Mouse (Mus musculus) left cerebral cortex, adult 2 months (tissue): ENCODE data around the gene Ptprm. TPM values are rescaled to one million over a fixed set of nuclear protein-coding genes. Genes with fewer than 3 reads are reported as not detected.
A peak's percentile ranks its signal among the peaks of the same experiment; 100 is the strongest.

Source experiments
- DNase-seq, 2 experiments: peaks; one replicate each; pipeline ENCODE4 v3.0.0; 2021 to 2022; ENCODE audit warnings: low spot score in 2 of 2, mixed read lengths in 1 of 2; ENCODE audit errors: extremely low spot score in 1 of 2
- H3K27ac ChIP-seq: fragments of 200-600 bp; 2 replicates; pipeline ENCODE4 v1.8.1; 2022
- H3K4me3 ChIP-seq: fragments of 200-600 bp; 2 replicates; pipeline ENCODE4 v1.8.1; 2022
- CTCF ChIP-seq: fragments of 200-600 bp; IDR thresholded peaks from 2 replicates; pipeline ENCODE4 v1.8.1; 2022; ENCODE audit warnings: antibody characterized with exemption, mild to moderate bottlenecking, moderate library complexity
- intact Hi-C: fragments of 180-260 bp; cut with DNase I; formaldehyde crosslinking; loops from one replicate; pipeline ENCODE4 v1.15.1; 2025
- total RNA-seq, 2 experiments: library from RNA; stranded (reverse); gene quantifications; 2 replicates each; pipeline ENCODE4 v1.2.3; 2021

Ptprm gene
- total RNA-seq, 2 experiments from 2014 or later: 37.6 to 42.5 TPM

GRCm38 (mm10) chr17:66762716-66763115, 591.5 kb downstream of the Ptprm start:
- no peak for TF ChIP-seq CTCF
- no peak overlapping the region for H3K27ac ChIP-seq
- H3K4me3 ChIP-seq: no peak overlapping the region
- intact Hi-C loops: no loop called here
- no peak for DNase-seq

DNA sequence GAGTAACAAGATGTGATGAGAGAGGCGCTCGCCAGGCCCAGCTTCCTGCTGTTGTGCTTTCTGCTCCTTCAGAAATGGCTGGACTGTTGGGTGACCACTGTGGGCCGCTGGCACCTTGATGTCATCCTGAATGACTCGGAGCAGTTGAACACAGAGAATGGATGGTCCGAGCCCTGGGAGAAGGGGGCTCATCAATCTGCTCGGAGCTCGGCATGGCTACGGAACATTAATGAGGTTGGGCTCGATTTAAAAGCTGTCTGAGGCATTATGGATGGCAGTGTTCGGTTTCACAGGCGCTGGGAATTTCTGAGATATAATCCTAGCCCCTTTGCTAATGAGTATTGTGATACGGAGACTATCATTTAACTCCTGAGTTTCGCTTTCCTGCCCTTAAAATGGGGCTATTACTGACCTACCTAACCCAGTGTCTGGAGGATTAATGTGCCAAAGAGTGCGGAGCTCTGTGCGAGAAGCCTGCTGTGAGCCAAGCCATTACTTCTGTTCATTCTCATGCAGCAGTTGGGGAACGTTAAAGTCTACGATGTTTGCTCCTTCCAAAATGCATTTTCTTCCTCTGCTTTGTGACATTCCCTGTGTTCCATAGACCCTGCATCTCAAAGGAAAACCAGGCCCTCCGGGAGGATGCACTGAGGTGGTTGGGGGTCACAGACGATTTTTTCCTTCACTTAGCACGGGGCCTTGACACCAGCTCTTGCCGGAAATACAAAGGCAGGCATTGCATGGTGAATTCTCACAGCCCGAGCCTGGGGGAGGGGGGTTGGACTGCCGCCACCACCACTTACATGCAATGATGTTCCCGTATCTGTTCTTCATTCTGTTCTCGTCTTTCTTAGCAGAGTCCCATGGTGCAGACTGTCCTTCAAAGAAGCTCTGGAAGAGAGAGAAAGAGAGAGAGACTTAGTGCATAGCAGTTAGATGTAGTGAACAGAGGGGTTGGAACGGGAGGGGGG, 592.6 kb downstream of the Ptprm start:
- DNase-seq: no peak
- Histone ChIP-seq H3K27ac (no peak overlapping the region), H3K4me3 (no peak overlapping the region)
- TF ChIP-seq CTCF: no peak
- intact Hi-C loops: no loop called here

DNA sequence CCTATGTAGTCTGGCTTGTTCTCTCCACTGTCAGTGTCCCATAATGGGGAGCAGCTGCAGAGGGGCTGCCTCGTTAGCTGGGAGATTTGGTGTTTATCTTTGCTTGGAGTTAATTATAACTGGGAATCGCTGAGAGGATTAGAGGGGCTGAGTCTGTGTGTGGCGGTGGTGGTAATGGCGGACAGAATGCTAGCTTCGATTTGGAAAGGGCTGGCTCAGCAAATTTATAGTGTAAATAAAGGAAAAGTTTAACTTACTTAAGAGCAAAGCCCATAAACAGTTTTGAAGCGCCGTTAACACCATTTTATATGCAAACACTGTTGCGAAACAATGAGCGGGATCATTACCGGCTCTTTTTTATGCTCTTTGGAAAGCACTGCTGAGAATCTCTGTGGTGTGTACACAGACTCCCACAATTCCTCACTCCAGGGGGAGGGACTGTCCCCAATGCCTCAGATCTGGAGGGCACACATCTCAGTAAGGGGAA, 597.2 kb downstream of the Ptprm start:
- no peak for DNase-seq
- intact Hi-C loops: loop anchor here (2.0 to 5.0 kb wide), 3 partner anchors 76 to 720 kb away; no protein-coding TSS in a partner anchor
- H3K27ac ChIP-seq: no peak overlapping the region
- no peak for TF ChIP-seq CTCF
- H3K4me3 ChIP-seq: no peak overlapping the region

DNA sequence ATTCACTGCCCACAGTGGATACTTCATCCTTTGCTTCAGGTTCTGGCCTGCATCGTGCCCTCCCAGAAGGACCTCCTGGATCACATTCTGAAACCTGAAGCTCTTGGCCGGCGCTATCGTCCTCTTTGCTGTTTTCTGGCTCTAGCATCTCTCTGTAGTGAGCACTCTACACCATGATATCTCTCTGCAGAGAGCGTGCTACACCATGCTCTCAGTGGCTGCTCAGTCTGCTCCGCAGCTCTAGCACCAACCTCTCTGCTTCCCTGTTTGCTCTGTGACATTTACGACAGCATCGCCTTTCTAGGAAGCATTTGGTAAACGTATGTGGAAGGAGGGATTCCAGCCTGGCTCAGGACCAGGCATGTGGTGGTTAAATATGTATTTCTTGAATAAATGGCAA, 597.8 kb downstream of the Ptprm start:
- no peak overlapping the region for H3K4me3 ChIP-seq
- no peak for TF ChIP-seq CTCF
- intact Hi-C loops: loop anchor here (2.0 to 5.0 kb wide), 3 partner anchors 76 to 721 kb away; no protein-coding TSS in a partner anchor
- no peak for DNase-seq
- H3K27ac ChIP-seq: no peak overlapping the region

GRCm38 (mm10) chr17:66755191-66755654, 599.0 kb downstream of the Ptprm start:
- no peak overlapping the region for H3K27ac ChIP-seq
- intact Hi-C loops: loop anchor here (1.0 to 5.0 kb wide), 4 partner anchors 178 to 830 kb away; no protein-coding TSS in a partner anchor
- no peak overlapping the region for H3K4me3 ChIP-seq
- peak; percentile 23 to 37 for DNase-seq
- TF ChIP-seq CTCF: peak; percentile 56

DNA sequence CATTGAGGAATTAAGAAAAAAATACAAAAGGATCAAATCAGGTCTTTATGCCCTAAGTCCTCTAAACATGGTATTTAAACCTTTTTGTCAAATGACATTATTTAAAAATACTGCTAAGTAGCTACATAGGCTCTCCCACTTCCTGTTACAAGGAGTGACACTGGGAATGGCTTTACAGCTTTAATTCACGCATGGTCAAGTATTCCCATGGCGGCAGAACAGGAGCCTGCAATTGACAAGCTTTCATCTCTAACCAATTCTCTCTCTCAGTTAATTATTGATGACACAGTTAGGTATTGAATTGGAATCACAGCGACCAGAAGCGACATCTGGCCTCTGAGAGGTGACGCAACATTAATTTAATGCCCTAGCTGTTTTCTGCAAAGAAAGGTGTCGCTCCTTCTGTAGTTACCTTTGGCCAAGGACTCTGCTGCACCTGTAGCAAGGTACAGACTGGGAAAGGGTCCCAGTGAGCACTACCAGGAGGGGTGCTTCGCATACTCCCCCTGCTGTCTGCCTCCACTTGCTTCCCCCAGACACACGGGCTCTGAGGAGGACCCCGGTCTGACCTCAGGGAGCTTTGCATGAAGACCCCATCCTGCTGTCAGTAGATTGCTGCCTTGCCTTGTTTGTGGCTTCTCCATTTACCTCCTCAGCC, 599.9 kb downstream of the Ptprm start:
- peak in 1 of 2 experiments; percentile 7 for DNase-seq
- no peak for TF ChIP-seq CTCF
- intact Hi-C loops: loop anchor here (2.0 to 5.0 kb wide), 2 partner anchors 258 to 422 kb away; no protein-coding TSS in a partner anchor
- no peak overlapping the region for H3K27ac ChIP-seq
- no peak overlapping the region for H3K4me3 ChIP-seq

DNA sequence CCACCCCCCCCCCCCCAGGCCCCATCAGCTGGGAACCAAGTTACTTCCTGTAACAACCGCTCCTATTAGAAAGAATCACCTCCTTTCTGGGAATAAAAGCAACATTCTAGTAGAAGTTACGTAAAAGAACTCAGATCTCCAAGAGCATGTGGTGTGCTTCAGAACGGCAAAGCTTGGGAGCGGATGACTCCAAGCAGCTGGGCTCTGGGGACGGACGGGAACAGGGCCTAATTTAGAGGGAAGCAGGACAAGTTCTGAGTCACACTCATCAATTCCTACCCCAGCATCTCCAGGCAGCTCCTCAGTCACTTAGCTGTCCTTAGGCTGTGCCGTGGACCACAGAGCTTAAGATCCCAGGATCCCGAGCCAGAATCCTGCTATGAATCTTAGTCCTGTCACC, 602.5 kb downstream of the Ptprm start:
- no peak overlapping the region for H3K4me3 ChIP-seq
- intact Hi-C loops: loop anchor here (5.0 kb wide), 1 partner anchor 261 kb away; no protein-coding TSS in a partner anchor
- no peak for DNase-seq
- no peak overlapping the region for H3K27ac ChIP-seq
- no peak for TF ChIP-seq CTCF

- Histone ChIP-seq H3K27ac (no peak overlapping the region), H3K4me3 (no peak overlapping the region)
- no peak for DNase-seq
- TF ChIP-seq CTCF: no peak
- intact Hi-C loops: loop anchor here (5.0 kb wide), 1 partner anchor 262 kb away; no protein-coding TSS in a partner anchor
These were observed 603.6 kb downstream of the Ptprm start for GRCm38 (mm10) chr17:66750481-66751206.

DNA sequence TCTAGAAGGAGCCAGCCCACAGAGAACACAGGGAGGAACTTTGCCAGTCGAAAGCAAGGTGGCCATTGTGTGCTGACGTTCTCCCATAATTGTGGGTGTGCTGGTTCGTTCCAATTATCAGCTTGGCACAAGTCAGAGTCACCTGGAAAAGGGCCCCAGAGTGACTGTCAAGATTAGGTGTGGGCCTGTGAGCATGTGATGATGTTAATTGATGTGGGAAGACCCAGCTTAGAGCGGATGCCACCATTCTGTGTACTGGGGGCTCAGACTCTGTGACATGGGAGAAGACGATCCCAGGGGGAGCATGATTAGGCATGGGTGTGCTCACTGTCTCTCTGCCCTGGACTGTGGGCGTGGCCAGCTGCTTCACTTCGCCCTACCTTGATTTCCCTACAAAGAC, 604.3 kb downstream of the Ptprm start:
- Histone ChIP-seq H3K27ac (no peak overlapping the region), H3K4me3 (no peak overlapping the region)
- DNase-seq: no peak
- TF ChIP-seq CTCF: no peak
- intact Hi-C loops: loop anchor here (5.0 kb wide), 1 partner anchor 262 kb away; no protein-coding TSS in a partner anchor

DNA sequence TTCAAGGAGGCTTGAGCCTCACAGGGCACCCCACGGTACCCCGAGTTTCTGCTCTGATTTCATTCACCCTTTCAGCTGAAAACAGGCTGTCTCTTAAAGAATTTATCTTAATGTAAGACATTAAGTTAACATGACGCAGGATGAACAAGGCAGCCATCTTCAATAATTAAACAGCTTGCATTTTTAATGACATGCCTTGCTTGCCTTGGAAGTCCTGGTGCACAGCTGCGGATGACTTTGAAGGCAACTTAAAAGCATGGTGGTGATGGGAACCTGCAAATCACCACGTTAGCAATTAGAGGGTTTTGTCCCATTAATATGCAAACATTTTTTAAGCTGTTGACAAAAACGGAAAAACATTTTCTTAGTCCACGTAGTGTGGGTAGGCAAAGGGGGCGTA, 607.8 kb downstream of the Ptprm start:
- intact Hi-C loops: no loop called here
- Histone ChIP-seq H3K27ac (no peak overlapping the region), H3K4me3 (no peak overlapping the region)
- no peak for DNase-seq
- no peak for TF ChIP-seq CTCF

- no peak for DNase-seq
- intact Hi-C loops: no loop called here
- H3K4me3 ChIP-seq: no peak overlapping the region
- H3K27ac ChIP-seq: no peak overlapping the region
- TF ChIP-seq CTCF: no peak
These were observed 610.9 kb downstream of the Ptprm start for GRCm38 (mm10) chr17:66743321-66743720.
